Mouse (Mus musculus) spleen, embryonic (tissue): ENCODE measurements around the gene Defa34.
"Not testable (repeated sequence)": the region's sequence is repeated elsewhere in the genome, so short reads cannot be mapped to it uniquely, and the experiment has no call there.

ENCODE experiments used
- CTCF ChIA-PET: fragments of 350-600 bp; sonication (Branson Sonifier 250); formaldehyde crosslinking; loops from one replicate; lab custom pipeline; 2022; lab: Charles Lee

Defa34 gene

DNA sequence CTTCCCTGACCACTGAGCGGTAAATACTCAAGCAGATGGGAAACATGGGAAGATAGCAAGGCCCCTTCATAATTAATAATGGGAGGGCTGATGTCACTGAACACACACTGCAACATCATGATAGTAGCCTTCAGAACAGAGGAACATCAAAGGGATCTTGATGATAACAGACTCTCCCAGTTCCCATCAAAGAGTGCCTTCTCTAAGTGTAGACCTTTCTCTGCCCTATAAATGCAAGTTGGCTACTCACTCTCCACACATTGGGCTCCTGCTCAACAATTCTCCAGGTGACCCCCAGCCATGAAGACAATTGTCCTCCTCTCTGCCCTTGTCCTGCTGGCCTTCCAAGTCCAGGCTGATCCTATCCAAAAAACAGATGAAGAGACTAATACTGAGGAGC is at the start of gene Defa34:
Defa34 (plus strand) TSS at position 301 of the 400 bp plus-strand sequence.
- CTCF ChIA-PET = not testable (repeated sequence)

DNA sequence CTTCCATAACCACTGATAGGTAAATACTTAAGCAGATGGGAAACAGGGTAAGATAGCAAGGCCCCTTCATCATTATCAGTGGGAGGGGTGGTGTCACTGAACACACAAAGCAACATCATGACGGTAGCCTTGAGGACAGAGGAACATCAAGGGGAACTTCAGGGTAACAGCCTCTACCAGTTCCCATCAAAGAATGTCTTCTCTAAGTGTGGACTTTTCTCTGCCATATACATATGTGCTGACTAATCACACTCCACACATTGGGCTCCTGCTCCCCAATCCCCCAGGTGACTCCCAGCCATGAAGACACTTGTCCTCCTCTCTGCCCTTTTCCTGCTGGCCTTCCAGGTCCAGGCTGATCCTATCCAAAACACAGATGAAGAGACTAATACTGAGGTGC is 47.7 kb upstream of the Defa34 start, which contains the start of gene Defa26:
Defa26 (plus strand) TSS at position 301 of the 400 bp plus-strand sequence.
- CTCF ChIA-PET = not testable (repeated sequence)

DNA sequence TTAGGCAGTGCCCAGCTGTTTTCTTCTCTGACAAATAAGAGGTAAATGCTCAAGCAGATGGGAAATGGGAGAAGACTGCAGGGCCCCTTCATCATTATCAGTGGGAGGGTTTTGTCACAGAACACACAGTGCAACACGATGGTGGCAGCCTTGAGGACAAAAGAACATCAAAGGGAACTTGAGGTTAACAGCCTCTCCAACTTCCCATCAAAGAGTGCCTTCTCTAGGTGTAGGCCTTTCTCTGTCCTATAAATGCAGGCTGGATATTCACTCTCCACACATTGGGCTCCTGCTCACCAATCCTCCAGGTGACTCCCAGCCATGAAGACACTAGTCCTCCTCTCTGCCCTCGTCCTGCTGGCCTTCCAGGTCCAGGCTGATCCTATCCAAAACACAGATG is 10.1 kb upstream of the Defa34 start, which contains the start of gene Defa17:
Defa17 (plus strand) TSS at position 301 of the 400 bp plus-strand sequence.
- CTCF ChIA-PET = not testable (repeated sequence)

DNA sequence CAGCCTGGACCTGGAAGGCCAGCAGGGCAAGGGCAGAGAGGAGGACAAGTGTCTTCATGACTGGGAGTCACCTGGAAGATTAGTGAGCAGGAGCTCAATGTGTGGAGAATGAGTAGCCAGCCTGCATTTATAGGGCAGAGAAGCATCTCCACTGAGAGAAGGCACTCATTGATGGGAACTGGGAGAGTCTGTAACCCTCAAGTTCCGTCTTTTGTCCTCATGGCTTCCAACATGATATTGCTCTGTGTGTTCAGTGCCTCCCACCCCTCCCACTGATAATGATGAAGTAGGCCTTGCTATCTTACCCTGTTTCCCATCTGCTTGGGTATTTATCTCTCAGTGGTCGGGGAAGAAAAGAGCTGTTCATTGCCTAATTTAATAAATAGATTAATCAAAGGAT is 37.9 kb downstream of the Defa34 start, which contains the start of gene AY761184:
AY761184 (minus strand) TSS at position 101 of the 400 bp plus-strand sequence.
- CTCF ChIA-PET = not testable (repeated sequence)
